Mouse (Mus musculus) kidney, postnatal 0 days (tissue): ENCODE data around the gene Insl6. TPM values are rescaled to one million over a fixed set of nuclear protein-coding genes. Genes with fewer than 3 reads are reported as not detected.

Source experiments
- ATAC-seq: fragments of 200-750 bp; cut with Nextera tagmentation; replicated peaks from 2 replicates; pipeline ENCODE4 v1.8.0; 2017; ENCODE audit warnings: low read depth, moderate number of reproducible peaks, moderate TSS enrichment, moderate library complexity; ENCODE audit not compliant: low FRiP score
- DNase-seq: peaks from one replicate; pipeline ENCODE4 v3.0.0-alpha.2; 2016; ENCODE audit warnings: low spot score
- H3K27ac ChIP-seq: fragments of 300-500 bp; sonication (generic); 2 replicates; pipeline ENCODE4 v1.5.1; 2014; ENCODE audit warnings: mild to moderate bottlenecking
- H3K27me3 ChIP-seq: fragments of 300-500 bp; sonication (generic); 2 replicates; pipeline ENCODE4 v1.6.1; 2014; ENCODE audit warnings: low read length, mixed read lengths; ENCODE audit not compliant: insufficient read depth
- H3K36me3 ChIP-seq: fragments of 300-500 bp; sonication (generic); 2 replicates; pipeline ENCODE4 v1.6.1; 2014; ENCODE audit warnings: low read length, mixed read lengths; ENCODE audit not compliant: insufficient read depth
- H3K4me1 ChIP-seq: fragments of 300-500 bp; sonication (generic); replicated peaks from 2 replicates; pipeline ENCODE4 v1.6.1; 2014; ENCODE audit warnings: antibody characterized with exemption, low read length, mixed read lengths; ENCODE audit not compliant: insufficient read depth
- H3K4me2 ChIP-seq: fragments of 300-500 bp; sonication (generic); 2 replicates; pipeline ENCODE4 v1.6.1; 2014; ENCODE audit warnings: mild to moderate bottlenecking, low read length, moderate library complexity, mixed read lengths
- H3K4me3 ChIP-seq: fragments of 300-500 bp; sonication (generic); replicated peaks from 2 replicates; pipeline ENCODE4 v1.5.1; 2014; ENCODE audit warnings: low read depth, low read length
- H3K9ac ChIP-seq: fragments of 300-500 bp; sonication (generic); 2 replicates; pipeline ENCODE4 v1.6.1; 2014; ENCODE audit warnings: low read depth, low read length
- H3K9me3 ChIP-seq: fragments of 300-500 bp; sonication (generic); replicated peaks from 2 replicates; pipeline ENCODE4 v1.6.1; 2016; ENCODE audit warnings: low read length, inconsistent platforms, mixed read lengths
- CTCF ChIP-seq: IDR thresholded peaks from 2 replicates; pipeline ENCODE4 v1.5.1; 2016; ENCODE audit warnings: antibody characterized with exemption, low read depth, mild to moderate bottlenecking, moderate library complexity
- WGBS: fragments of 180-500 bp; shearing (Covaris S2); extraction: QIAGEN DNeasy Blood & Tissue Kit; methylation state at CpG from one replicate; pipeline ENCODE4 v1.1.7; 2014; 5-methylcytosine and 5-hydroxymethylcytosine counted together
- polyA plus RNA-seq: library from polyadenylated mRNA; unstranded; fragments of >200 nt; fragmentation: Nextera tagmentation; extraction: Ambion mirVana; gene quantifications from 2 replicates; pipeline ENCODE4 v1.2.1, GENCODE M21; 2015

Gene Insl6
- polyA plus RNA-seq, 1 experiment from 2014 or later, result 11.2 TPM

GRCm38 (mm10) chr19:29366226-29366968 lies 41.2 kb upstream of the Insl6 start:
- 55% methylated on average over 20 of the region's 20 CpGs for WGBS
- Histone ChIP-seq H3K4me3 (peak overlapping the region; percentile 69), H3K36me3 (no peaks in the 10 kb centered on the region), H3K9me3 (no peaks in the 10 kb centered on the region), H3K27ac (peak overlapping the region; percentile 56; the same call in 1 of the 2 replicates), H3K27me3 (no peaks in the 10 kb centered on the region), H3K4me2 (peak overlapping the region; percentile 81), H3K9ac (peak overlapping the region; percentile 57), H3K4me1 (peaks cover 3% of the 10 kb centered on the region; the same call in 1 of the 2 replicates)
- no peak for TF ChIP-seq CTCF
- ATAC-seq (no peak), DNase-seq (no peak)

DNA sequence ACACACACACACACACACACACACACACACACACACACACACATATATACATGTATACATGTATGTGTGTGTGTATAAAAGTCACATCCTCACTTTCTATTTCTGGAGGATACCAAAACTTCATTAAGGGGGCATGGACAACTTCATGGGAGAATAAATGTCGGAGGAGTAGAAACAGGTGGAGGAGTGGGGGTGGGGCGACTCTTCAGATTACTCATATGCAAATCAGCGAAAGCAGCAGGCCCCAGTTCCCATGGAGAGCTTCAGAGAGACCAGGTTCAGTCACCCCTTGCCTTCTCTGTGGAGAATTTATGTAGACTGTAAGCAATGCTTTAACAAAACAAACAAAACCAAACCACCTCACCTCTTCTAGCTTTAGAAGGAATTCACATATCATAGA lies 39.9 kb upstream of the Insl6 start:
- no peak overlapping the region for H3K4me3 ChIP-seq
- no peak overlapping the region for H3K4me2 ChIP-seq
- DNase-seq (no peak), ATAC-seq (no peak)
- 32% methylated on average over 3 of the region's 3 CpGs for WGBS
- H3K27me3 ChIP-seq, result no peaks in the 10 kb centered on the region
- H3K9ac ChIP-seq, result no peak overlapping the region
- no peaks in the 10 kb centered on the region for H3K9me3 ChIP-seq
- peaks cover 3% of the 10 kb centered on the region; the same call in 1 of the 2 replicates for H3K4me1 ChIP-seq
- no peak overlapping the region for H3K27ac ChIP-seq
- TF ChIP-seq CTCF, result no peak
- H3K36me3 ChIP-seq, result no peaks in the 10 kb centered on the region

DNA sequence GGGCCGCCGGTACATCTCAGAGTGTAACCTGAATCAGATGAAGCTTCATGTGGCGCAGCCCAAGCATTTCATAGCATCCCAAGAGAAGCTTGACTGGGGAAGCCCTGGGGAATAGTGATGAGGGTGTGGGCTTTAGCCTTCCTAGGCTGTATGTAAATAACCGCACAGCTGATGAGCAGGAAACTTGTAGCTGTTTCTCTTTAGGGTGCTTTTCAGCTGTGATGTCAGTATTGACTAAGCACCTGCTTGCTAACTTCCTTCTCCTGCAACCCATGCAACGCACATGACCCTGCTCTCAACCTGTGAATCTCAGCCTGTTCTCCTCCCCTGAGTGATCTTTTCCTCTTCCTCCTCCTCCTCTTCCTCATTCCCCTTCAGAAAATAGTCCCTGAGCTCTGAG lies 38.9 kb upstream of the Insl6 start:
- ATAC-seq, result no peak
- WGBS, result 74% methylated on average over 5 of the region's 5 CpGs

GRCm38 (mm10) chr19:29363557-29363956 lies 38.4 kb upstream of the Insl6 start:
- ATAC-seq (no peak), DNase-seq (no peak)
- H3K9me3 ChIP-seq, result no peaks in the 10 kb centered on the region
- no peaks in the 10 kb centered on the region for H3K36me3 ChIP-seq
- H3K27me3 ChIP-seq, result no peaks in the 10 kb centered on the region
- H3K9ac ChIP-seq, result no peak overlapping the region
- TF ChIP-seq CTCF, result no peak
- peaks cover 3% of the 10 kb centered on the region; the same call in 1 of the 2 replicates for H3K4me1 ChIP-seq
- no peak overlapping the region for H3K4me2 ChIP-seq
- no peak overlapping the region for H3K27ac ChIP-seq
- WGBS, result 64% methylated on average over 7 of the region's 7 CpGs
- no peak overlapping the region for H3K4me3 ChIP-seq

More for the DNA sequence above, 38.9 kb upstream of the Insl6 start:
- no peaks in the 10 kb centered on the region for H3K36me3 ChIP-seq
- no peak overlapping the region for H3K27ac ChIP-seq
- peaks cover 3% of the 10 kb centered on the region; the same call in 1 of the 2 replicates for H3K4me1 ChIP-seq
- no peak for TF ChIP-seq CTCF
- no peaks in the 10 kb centered on the region for H3K9me3 ChIP-seq
- no peak overlapping the region for H3K4me2 ChIP-seq
- no peaks in the 10 kb centered on the region for H3K27me3 ChIP-seq
- H3K4me3 ChIP-seq, result no peak overlapping the region
- H3K9ac ChIP-seq, result no peak overlapping the region
- no peak for DNase-seq

DNA sequence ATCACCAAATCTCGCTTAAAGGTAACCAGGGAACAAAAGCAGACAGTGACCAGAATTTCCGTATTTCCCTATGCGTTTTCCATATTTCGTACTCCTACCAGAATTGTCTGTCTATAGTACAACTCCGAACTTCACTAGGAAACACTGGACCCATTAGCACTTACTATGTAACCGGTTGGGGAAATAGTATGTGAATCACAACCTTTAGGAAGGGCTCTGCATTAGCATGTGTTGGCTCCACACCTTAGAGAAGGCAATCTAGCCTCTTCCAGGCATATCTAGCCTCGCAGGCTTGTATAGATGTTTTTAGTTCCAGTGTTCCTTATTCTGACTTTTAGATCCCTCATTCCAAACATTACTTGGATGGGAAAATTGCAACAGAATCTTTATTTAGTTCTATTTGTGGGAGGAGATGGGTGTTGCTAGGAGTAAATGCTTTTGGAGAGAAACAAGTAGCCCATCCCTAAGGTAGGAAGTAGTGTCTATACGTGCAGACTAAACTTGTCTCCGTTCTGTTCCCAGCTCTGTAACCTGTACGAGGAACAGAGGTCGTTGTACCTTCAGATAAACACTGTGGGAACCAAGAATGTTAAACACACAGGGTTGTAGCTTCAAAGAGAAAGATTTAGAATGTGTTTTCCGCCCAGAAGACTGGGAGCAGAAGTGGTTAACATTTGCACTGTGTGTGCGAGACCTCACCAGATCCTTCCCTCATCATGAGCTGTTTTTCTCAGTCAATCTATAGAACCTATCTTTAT lies 37.2 kb upstream of the Insl6 start:
- DNase-seq (no peak), ATAC-seq (no peak)
- no peaks in the 10 kb centered on the region for H3K27me3 ChIP-seq
- H3K27ac ChIP-seq, result no peak overlapping the region
- H3K36me3 ChIP-seq, result no peaks in the 10 kb centered on the region
- 46% methylated on average over 13 of the region's 13 CpGs for WGBS
- H3K9ac ChIP-seq, result peak overlapping the region; percentile 64
- H3K4me3 ChIP-seq, result peak overlapping the region; percentile 58
- H3K4me2 ChIP-seq, result peak overlapping the region; percentile 90
- no peak for TF ChIP-seq CTCF
- H3K4me1 ChIP-seq, result peaks cover under 1% of the 10 kb centered on the region; the same call in 1 of the 2 replicates
- no peaks in the 10 kb centered on the region for H3K9me3 ChIP-seq

GRCm38 (mm10) chr19:29361468-29362130 lies 36.4 kb upstream of the Insl6 start:
- peak overlapping the region; percentile 58 for H3K4me3 ChIP-seq
- peak overlapping the region; percentile 90 for H3K4me2 ChIP-seq
- peak; percentile 98 for ATAC-seq
- no peak overlapping the region for H3K27ac ChIP-seq
- peak; percentile 96 for DNase-seq
- H3K9ac ChIP-seq, result peak overlapping the region; percentile 64
- WGBS, result 1% methylated on average over 33 of the region's 33 CpGs
- no peaks in the 10 kb centered on the region; the same call in 1 of the 2 replicates for H3K4me1 ChIP-seq
- no peaks in the 10 kb centered on the region for H3K27me3 ChIP-seq
- H3K36me3 ChIP-seq, result no peaks in the 10 kb centered on the region
- no peak for TF ChIP-seq CTCF
- H3K9me3 ChIP-seq, result no peaks in the 10 kb centered on the region
